In genomic region chr6:42264626-42265312, GRCm38 (mm10) we compare ENCODE assay signal across 7 mouse cellular contexts. TPM values are rescaled to one million over a fixed set of nuclear protein-coding genes. Genes with fewer than 3 reads are reported as not detected.
A peak's percentile ranks its signal among the peaks of the same experiment; 100 is the strongest.
DNase-seq lines count a peak whose midpoint lies in the region; ATAC-seq lines count a peak whose summit lies in the region.

Gene Casp2 (plus strand): TSS chr6:42264985.

- WGBS in embryonic facial prominence, embryonic 11.5 days = under 1% methylated on average over 42 of the region's 51 CpGs
- under 1% methylated on average over 51 of the region's 51 CpGs for WGBS in limb, embryonic 10.5 days
- under 1% methylated on average over 51 of the region's 51 CpGs for WGBS in midbrain, embryonic 13.5 days

- H3K4me2 ChIP-seq in embryonic facial prominence, embryonic 11.5 days (ENCODE audit: low read depth, low read length) = peak within 1 kb of the TSS; percentile 81
- H3K4me2 ChIP-seq in midbrain, embryonic 13.5 days (replicated peaks) = peak within 1 kb of the TSS; percentile 82

- peak within 1 kb of the TSS; percentile 83 for H3K27ac ChIP-seq in embryonic facial prominence, embryonic 11.5 days (replicated peaks; ENCODE audit: low read depth, low read length)
- peak within 1 kb of the TSS; percentile 97 for H3K27ac ChIP-seq in limb, embryonic 10.5 days
- peak within 1 kb of the TSS; percentile 91 for H3K27ac ChIP-seq in midbrain, embryonic 13.5 days

- H3K36me3 ChIP-seq in embryonic facial prominence, embryonic 11.5 days (replicated peaks; ENCODE audit: control insufficient read depth, insufficient read depth, low read depth, low read length) = peaks cover 5% of the 10 kb centered on the region
- H3K36me3 ChIP-seq in limb, embryonic 10.5 days = peaks cover 29% of the 10 kb centered on the region
- peaks cover 25% of the 10 kb centered on the region for H3K36me3 ChIP-seq in midbrain, embryonic 13.5 days

- no peaks in the 10 kb centered on the region for H3K27me3 ChIP-seq in embryonic facial prominence, embryonic 11.5 days (ENCODE audit: control insufficient read depth, insufficient read depth, low read length)
- peaks cover 18% of the 10 kb centered on the region; the same call in 1 of the 2 replicates for H3K27me3 ChIP-seq in limb, embryonic 10.5 days (ENCODE audit: low read depth, poor library complexity, severe bottlenecking)
- no peaks in the 10 kb centered on the region; the same call in 1 of the 2 replicates for H3K27me3 ChIP-seq in midbrain, embryonic 13.5 days

- DNase-seq in adrenal gland, postnatal 14 days = peak; percentile 100
- DNase-seq in embryonic facial prominence, embryonic 11.5 days (ENCODE audit: low spot score) = peak; percentile 99
- DNase-seq in kidney, adult 11 months = peak; percentile 99
- peak; percentile 99 for DNase-seq in limb, embryonic 10.5 days (ENCODE audit: low spot score)
- DNase-seq in spleen, adult 12 weeks (ENCODE audit: low spot score) = peak; percentile 93

- H3K4me1 ChIP-seq in embryonic facial prominence, embryonic 11.5 days (ENCODE audit: control insufficient read depth, insufficient read depth, low read length) = no peaks in the 10 kb centered on the region
- H3K4me1 ChIP-seq in limb, embryonic 10.5 days = peaks cover 13% of the 10 kb centered on the region
- peaks cover 14% of the 10 kb centered on the region for H3K4me1 ChIP-seq in midbrain, embryonic 13.5 days (replicated peaks)

- peak; percentile 100 for ATAC-seq in embryonic facial prominence, embryonic 11.5 days (replicated peaks; ENCODE audit: insufficient number of reproducible peaks, low FRiP score, low TSS enrichment, low read depth)
- peak; percentile 86 for ATAC-seq in granulocyte monocyte progenitor cell, adult 5-6 weeks (replicated peaks; ENCODE audit: poor library complexity, severe bottlenecking)
- peak; percentile 99 for ATAC-seq in midbrain, embryonic 13.5 days

- peak within 1 kb of the TSS; percentile 70 for H3K4me3 ChIP-seq in embryonic facial prominence, embryonic 11.5 days (ENCODE audit: low read depth, low read length)
- H3K4me3 ChIP-seq in limb, embryonic 10.5 days = peak within 1 kb of the TSS; percentile 75
- H3K4me3 ChIP-seq in midbrain, embryonic 13.5 days (replicated peaks) = peak within 1 kb of the TSS; percentile 86

- peak within 1 kb of the TSS; percentile 94 for H3K9ac ChIP-seq in embryonic facial prominence, embryonic 11.5 days (replicated peaks; ENCODE audit: low read length)
- H3K9ac ChIP-seq in midbrain, embryonic 13.5 days (replicated peaks) = peak within 1 kb of the TSS; percentile 93

- H3K9me3 ChIP-seq in embryonic facial prominence, embryonic 11.5 days (replicated peaks; ENCODE audit: control insufficient read depth, low read length) = no peaks in the 10 kb centered on the region
- no peaks in the 10 kb centered on the region for H3K9me3 ChIP-seq in limb, embryonic 10.5 days (replicated peaks)
- no peaks in the 10 kb centered on the region for H3K9me3 ChIP-seq in midbrain, embryonic 13.5 days

RNA-seq across cellular contexts. Expression of gene Casp2, which starts in this region (rescaled TPM):
- total RNA-seq in adrenal gland, postnatal 14 days (2021) = 21.8 and 30.2 TPM in 2 replicates
- polyA plus RNA-seq in embryonic facial prominence, embryonic 11.5 days (2014; fragmentation: Nextera tagmentation; extraction: Ambion mirVana) = 73.6 and 79.4 TPM in 2 replicates
- total RNA-seq in granulocyte monocyte progenitor cell, adult 5-6 weeks (2014; fragmentation: Nextera tagmentation) = 74.3 and 81.1 TPM in 2 replicates
- total RNA-seq in granulocyte monocyte progenitor cell, adult 5-6 weeks (2017) = 48.6 and 58.7 TPM in 2 replicates
- polyA plus RNA-seq in limb, embryonic 10.5 days (2016; fragmentation: Nextera tagmentation; extraction: Ambion mirVana) = 77.0 and 91.8 TPM in 2 replicates
- polyA plus RNA-seq in midbrain, embryonic 13.5 days (2015; fragmentation: Nextera tagmentation; extraction: Ambion mirVana) = 57.3 and 57.6 TPM in 2 replicates

Comparison
In these comparisons a context has a peak if more than half of its experiments do, and no peak if none do; other contexts are left out.
1. Peak in every context shown above with its lines: DNase-seq, ATAC-seq, H3K4me3 ChIP-seq and H3K27ac ChIP-seq.